Mouse (Mus musculus) hindbrain, embryonic 11.5 days (tissue): ENCODE data around the gene Pgpep1. TPM values are rescaled to one million over a fixed set of nuclear protein-coding genes. Genes with fewer than 3 reads are reported as not detected.

Source experiments
- ATAC-seq: fragments of 200-750 bp; cut with Nextera tagmentation; 2 replicates; pipeline ENCODE4 v1.8.0; 2017; ENCODE audit warnings: mild to moderate bottlenecking, moderate TSS enrichment, moderate library complexity; ENCODE audit not compliant: low FRiP score
- DNase-seq: peaks from one replicate; pipeline ENCODE4 v3.0.0-alpha.2; 2015; ENCODE audit warnings: low spot score
- H3K27ac ChIP-seq: fragments of 300-500 bp; sonication (generic); 2 replicates; pipeline ENCODE4 v1.5.1; 2014; ENCODE audit warnings: mild to moderate bottlenecking, low read depth, low read length
- H3K27me3 ChIP-seq: fragments of 300-500 bp; sonication (generic); 2 replicates; pipeline ENCODE4 v1.6.1; 2014; ENCODE audit warnings: mild to moderate bottlenecking, low read length, moderate library complexity, mixed read lengths; ENCODE audit not compliant: control insufficient read depth, insufficient read depth
- H3K36me3 ChIP-seq: fragments of 300-500 bp; sonication (generic); 2 replicates; pipeline ENCODE4 v1.6.1; 2014; ENCODE audit warnings: mild to moderate bottlenecking, low read length, moderate library complexity, mixed read lengths; ENCODE audit not compliant: control insufficient read depth, insufficient read depth
- H3K4me1 ChIP-seq: fragments of 300-500 bp; sonication (generic); replicated peaks from 2 replicates; pipeline ENCODE4 v1.6.1; 2014; ENCODE audit warnings: low read length, mixed read lengths; ENCODE audit not compliant: control insufficient read depth, insufficient read depth
- H3K4me2 ChIP-seq: fragments of 300-500 bp; sonication (generic); replicated peaks from 2 replicates; pipeline ENCODE4 v1.6.1; 2014; ENCODE audit warnings: mild to moderate bottlenecking, low read depth, low read length
- H3K4me3 ChIP-seq: fragments of 300-500 bp; sonication (generic); 2 replicates; pipeline ENCODE4 v1.5.1; 2014; ENCODE audit warnings: low read depth, low read length
- H3K9ac ChIP-seq: fragments of 300-500 bp; sonication (generic); 2 replicates; pipeline ENCODE4 v1.6.1; 2014; ENCODE audit warnings: low read depth, low read length
- H3K9me3 ChIP-seq: fragments of 300-500 bp; sonication (generic); 2 replicates; pipeline ENCODE4 v1.6.1; 2016; ENCODE audit warnings: low read length; ENCODE audit not compliant: control insufficient read depth
- WGBS: fragments of 180-500 bp; shearing (Covaris S2); extraction: QIAGEN DNeasy Blood & Tissue Kit; methylation state at CpG from one replicate; pipeline ENCODE4 v1.1.7; 2014; 5-methylcytosine and 5-hydroxymethylcytosine counted together
- polyA plus RNA-seq: library from polyadenylated mRNA; unstranded; fragments of >200 nt; fragmentation: Nextera tagmentation; extraction: Ambion mirVana; gene quantifications from 2 replicates; pipeline ENCODE4 v1.2.1, GENCODE M21; 2014

Gene Pgpep1
- 170 TPM in 2 replicates for polyA plus RNA-seq

- peaks cover 5% of the 10 kb centered on the region for H3K4me1 ChIP-seq
- peak within 1 kb of the TSS; percentile 56 for H3K4me2 ChIP-seq
- H3K36me3 ChIP-seq, result no peaks in the 10 kb centered on the region
- H3K27me3 ChIP-seq, result no peaks in the 10 kb centered on the region
- H3K4me3 ChIP-seq, result peak within 1 kb of the TSS; percentile 79
- no peaks in the 10 kb centered on the region for H3K9me3 ChIP-seq
- DNase-seq, result peak; percentile 58
- 8% methylated on average over 14 of the region's 14 CpGs for WGBS
- peak within 1 kb of the TSS; percentile 70 for H3K27ac ChIP-seq
- H3K9ac ChIP-seq, result peak within 1 kb of the TSS; percentile 84
- peak; percentile 39 for ATAC-seq
Observed at GRCm38 (mm10) chr8:70660273-70660725, at the start of gene Pgpep1. Pgpep1 (minus strand) TSS chr8:70660388.

DNA sequence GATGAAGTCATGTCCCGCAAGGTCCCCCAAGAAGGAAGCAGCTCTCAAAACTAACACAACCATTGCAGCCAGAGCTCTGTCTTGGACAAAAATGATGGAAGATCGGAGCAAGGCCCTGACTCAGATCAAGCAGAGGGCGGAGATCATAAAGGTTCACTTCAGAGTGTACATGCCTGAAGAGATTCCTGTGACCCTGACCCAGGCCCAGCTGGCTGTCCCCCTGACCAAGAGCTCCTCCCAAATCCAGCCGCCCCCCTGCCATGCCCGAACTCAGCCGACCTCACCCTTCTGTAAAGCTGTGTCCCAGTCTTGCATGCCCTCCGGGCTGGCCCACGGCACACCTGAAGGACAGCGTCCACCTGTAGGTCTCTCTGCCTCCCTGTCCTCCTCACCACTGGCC lies 49.6 kb upstream of the Pgpep1 start:
- no peak overlapping the region for H3K27ac ChIP-seq
- no peak overlapping the region for H3K4me3 ChIP-seq
- DNase-seq (no peak), ATAC-seq (no peak)
- H3K9me3 ChIP-seq, result no peaks in the 10 kb centered on the region
- no peaks in the 10 kb centered on the region for H3K27me3 ChIP-seq
- no peaks in the 10 kb centered on the region for H3K36me3 ChIP-seq
- no peak overlapping the region for H3K4me2 ChIP-seq
- 89% methylated on average over 9 of the region's 9 CpGs for WGBS
- H3K4me1 ChIP-seq, result no peaks in the 10 kb centered on the region
- H3K9ac ChIP-seq, result no peak overlapping the region

DNA sequence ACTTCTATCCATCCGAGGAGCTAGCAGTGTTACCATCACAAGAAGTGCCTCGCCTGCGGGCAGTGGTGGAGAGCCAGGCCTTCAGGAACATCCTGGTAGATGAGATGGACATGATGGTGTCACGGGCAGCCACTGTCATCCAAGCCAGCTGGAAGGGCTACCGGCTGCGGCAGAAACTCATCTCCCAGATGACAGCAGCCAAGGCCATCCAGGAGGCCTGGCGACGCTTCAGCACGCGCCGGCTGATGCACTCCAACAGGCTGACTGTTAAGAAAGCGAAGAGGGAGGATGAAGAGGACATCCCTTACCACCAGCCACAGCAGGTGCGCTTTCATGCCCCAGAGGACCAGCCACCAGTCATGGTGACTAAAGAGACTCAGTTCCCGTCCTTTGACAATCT lies 48.1 kb upstream of the Pgpep1 start:
- Histone ChIP-seq H3K4me2 (no peak overlapping the region), H3K9me3 (no peaks in the 10 kb centered on the region), H3K27me3 (no peaks in the 10 kb centered on the region), H3K4me1 (no peaks in the 10 kb centered on the region), H3K4me3 (no peak overlapping the region), H3K9ac (no peak overlapping the region), H3K36me3 (peaks cover 1% of the 10 kb centered on the region), H3K27ac (no peak overlapping the region)
- DNase-seq (no peak), ATAC-seq (no peak)
- 91% methylated on average over 14 of the region's 14 CpGs for WGBS

GRCm38 (mm10) chr8:70703287-70703686 lies 43.1 kb upstream of the Pgpep1 start, which contains the start of gene Iqcn:
Iqcn (plus strand) TSS chr8:70703457.
- DNase-seq, result no peak
- Histone ChIP-seq H3K27ac (no peak within 1 kb of the TSS), H3K27me3 (no peaks in the 10 kb centered on the region), H3K9me3 (no peaks in the 10 kb centered on the region), H3K4me1 (peaks cover 8% of the 10 kb centered on the region), H3K4me2 (no peak within 1 kb of the TSS), H3K9ac (no peak within 1 kb of the TSS), H3K4me3 (no peak within 1 kb of the TSS), H3K36me3 (peaks cover 5% of the 10 kb centered on the region)
- no peak for ATAC-seq
- 96% methylated on average over 3 of the region's 3 CpGs for WGBS

- WGBS, result 80% methylated on average over 3 of the region's 3 CpGs
- no peak overlapping the region for H3K4me3 ChIP-seq
- no peak overlapping the region for H3K4me2 ChIP-seq
Observed at GRCm38 (mm10) chr8:70702842-70703182, 42.6 kb upstream of the Pgpep1 start.

DNA sequence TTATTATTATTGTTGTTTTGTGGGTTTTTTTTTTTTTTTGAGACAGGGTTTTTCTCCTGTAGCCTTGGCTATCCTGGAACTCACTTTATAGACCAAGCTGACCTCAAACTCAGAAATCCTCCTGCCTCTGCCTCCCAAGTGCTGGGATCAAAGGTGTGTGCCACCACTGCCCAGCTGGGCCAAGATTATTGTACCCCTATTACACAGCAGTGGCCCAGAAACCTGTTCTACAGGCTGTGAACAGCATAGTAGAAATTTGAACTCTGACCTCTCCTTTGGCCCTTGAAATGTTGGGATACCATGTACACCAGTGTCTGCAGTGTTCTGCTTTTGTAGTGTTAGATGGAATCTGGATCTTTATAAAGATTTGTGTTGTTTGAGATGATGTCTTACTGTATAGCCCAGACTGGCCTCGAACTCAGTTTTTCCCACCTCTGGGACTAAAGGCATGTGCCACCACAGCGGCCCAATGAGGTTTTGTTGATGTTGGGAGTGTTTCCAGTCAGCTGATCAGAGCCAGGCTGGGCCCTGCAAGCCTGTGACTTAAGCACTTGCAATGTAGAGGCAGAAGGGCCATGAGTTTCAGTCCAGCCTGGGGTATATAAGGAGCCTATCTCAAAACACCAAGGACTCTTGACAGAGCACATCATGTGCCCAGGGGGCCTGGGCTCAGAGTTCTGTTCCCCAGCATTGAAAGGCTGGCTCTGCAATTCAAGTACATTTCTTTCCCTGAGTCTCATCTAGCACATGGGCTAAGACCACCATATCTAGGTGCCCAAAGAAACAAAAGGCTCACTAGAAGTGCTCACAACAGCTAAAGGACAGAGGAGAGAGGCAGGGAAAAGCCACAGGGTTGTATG lies 42.0 kb upstream of the Pgpep1 start:
- Histone ChIP-seq H3K9ac (no peak overlapping the region), H3K27me3 (no peaks in the 10 kb centered on the region), H3K9me3 (no peaks in the 10 kb centered on the region), H3K36me3 (peaks cover 5% of the 10 kb centered on the region), H3K4me1 (peaks cover 12% of the 10 kb centered on the region), H3K4me2 (no peak overlapping the region; the same call in none of the 2 replicates), H3K27ac (no peak overlapping the region), H3K4me3 (0 out of 2 replicates have a peak overlapping the region, but pooled peaks have one; percentile 10)
- WGBS, result 90% methylated on average over 2 of the region's 2 CpGs
- DNase-seq, result no peak
- no peak for ATAC-seq

More at GRCm38 (mm10) chr8:70702842-70703182, 42.6 kb upstream of the Pgpep1 start:
- Histone ChIP-seq H3K36me3 (peaks cover 5% of the 10 kb centered on the region), H3K9me3 (no peaks in the 10 kb centered on the region), H3K9ac (no peak overlapping the region), H3K4me1 (peaks cover 10% of the 10 kb centered on the region), H3K27me3 (no peaks in the 10 kb centered on the region), H3K27ac (no peak overlapping the region)
- DNase-seq (no peak), ATAC-seq (no peak)

- no peak for DNase-seq
- H3K27me3 ChIP-seq, result no peaks in the 10 kb centered on the region
- 54% methylated on average over 10 of the region's 10 CpGs for whole genome bisulfite sequencing
- H3K4me3 ChIP-seq, result peak overlapping the region; percentile 99
- no peaks in the 10 kb centered on the region for H3K9me3 ChIP-seq
- peak overlapping the region; percentile 99 for H3K9ac ChIP-seq
- H3K27ac ChIP-seq, result peak overlapping the region; percentile 62; the same call in 1 of the 2 replicates
- no peak for ATAC-seq
- H3K4me2 ChIP-seq, result peak overlapping the region; percentile 60
- H3K4me1 ChIP-seq, result peaks cover 20% of the 10 kb centered on the region
- H3K36me3 ChIP-seq, result peaks cover 5% of the 10 kb centered on the region
Observed at GRCm38 (mm10) chr8:70701048-70701981, 41.1 kb upstream of the Pgpep1 start.

GRCm38 (mm10) chr8:70700555-70700922 lies 40.4 kb upstream of the Pgpep1 start:
- H3K9ac ChIP-seq, result peak overlapping the region; percentile 99
- peak overlapping the region; percentile 99 for H3K27ac ChIP-seq
- peak; percentile 95 for DNase-seq
- peak overlapping the region; percentile 99 for H3K4me3 ChIP-seq
- WGBS, result 1% methylated on average over 14 of the region's 20 CpGs
- H3K4me2 ChIP-seq, result peak overlapping the region; percentile 60
- H3K36me3 ChIP-seq, result peaks cover 5% of the 10 kb centered on the region
- no peaks in the 10 kb centered on the region for H3K27me3 ChIP-seq
- ATAC-seq, result peak; percentile 7; the same call in 1 of the 2 replicates
- H3K9me3 ChIP-seq, result no peaks in the 10 kb centered on the region
- H3K4me1 ChIP-seq, result peaks cover 24% of the 10 kb centered on the region
